Mouse (Mus musculus) embryonic stem cell, embryonic (primary cell): ENCODE data around the gene 1110059E24Rik.

Experiments
- CTCF ChIA-PET, 4 experiments: fragments of 300-600 bp in 2 of 4; fragments of 350-600 bp in 2 of 4; sonication (Branson Sonifier 250); formaldehyde crosslinking; loops; one replicate each; lab custom pipeline; 2022; ENCODE audit warnings: inconsistent platforms in 2 of 4; lab: Charles Lee
- POLR2A ChIA-PET, 4 experiments: fragments of 300-600 bp in 2 of 4; fragments of 350-600 bp in 2 of 4; sonication (Branson Sonifier 250); formaldehyde crosslinking; loops; one replicate each; lab custom pipeline; 2022; ENCODE audit warnings: antibody characterized with exemption in 4 of 4, inconsistent platforms in 1 of 4; lab: Charles Lee

The 1110059E24Rik gene

DNA sequence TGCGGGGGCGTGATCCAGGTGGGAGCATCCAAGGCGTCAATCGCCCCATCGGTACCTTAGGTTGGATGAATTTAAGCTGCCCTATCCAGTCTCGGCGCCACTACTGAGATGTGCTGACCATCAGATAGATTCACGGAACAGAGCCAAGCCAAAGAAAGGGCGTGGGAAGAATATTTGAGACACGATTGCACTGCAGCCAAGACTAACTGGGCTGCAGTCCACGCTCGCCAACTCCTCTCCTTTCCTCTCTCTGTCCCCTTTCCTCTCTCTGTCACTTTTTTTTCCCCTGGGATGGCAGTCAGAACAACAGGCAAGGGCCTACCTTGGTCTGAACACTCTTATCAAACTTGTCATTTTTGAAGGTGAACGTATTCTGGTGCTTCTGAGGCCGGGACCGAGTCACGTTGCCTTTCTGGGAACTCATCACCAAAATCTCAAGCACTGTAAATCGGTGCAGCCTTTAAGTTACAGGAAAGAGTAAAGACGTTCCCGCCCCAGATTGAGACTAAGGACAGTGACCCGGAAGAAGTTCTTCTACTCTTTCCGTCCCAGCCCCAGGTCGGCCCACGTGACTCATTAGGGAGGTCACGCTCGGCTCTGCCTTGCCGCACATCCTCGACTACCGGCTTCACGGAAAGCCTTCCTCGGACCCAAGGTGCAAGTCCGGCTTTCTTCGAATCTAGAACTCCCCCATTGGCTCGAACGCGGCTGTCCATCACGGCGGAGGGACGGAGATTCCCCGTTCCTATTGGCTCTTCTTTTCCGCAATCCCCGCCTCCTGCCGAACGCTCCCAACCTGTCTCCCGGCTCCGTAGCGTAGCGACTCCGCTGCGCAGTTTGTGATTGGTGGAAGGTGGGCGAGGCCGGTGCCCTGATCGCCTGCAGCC, at the start of gene 1110059E24Rik:
TSS of gene 1110059E24Rik (minus strand) at position 692 of the 887 bp plus-strand sequence.
- ChIA-PET CTCF (interaction anchor here in 2 of 4 experiments (0.5 to 1.4 kb wide), 3 partner anchors 95 to 125 kb away, joined by 3 to 8 read pairs (median 6); partner anchors contain the start of gene Cemip2 (in 1 of the 2)), POLR2A (interaction anchor here (0.6 to 4.0 kb wide), 30 partner anchors 9 to 652 kb away, joined by 3 to 44 read pairs (median 6); partner anchors contain the start of genes Cemip2 (in 1 of the 4) and Zfand5 (in 1 of the 4))

DNA sequence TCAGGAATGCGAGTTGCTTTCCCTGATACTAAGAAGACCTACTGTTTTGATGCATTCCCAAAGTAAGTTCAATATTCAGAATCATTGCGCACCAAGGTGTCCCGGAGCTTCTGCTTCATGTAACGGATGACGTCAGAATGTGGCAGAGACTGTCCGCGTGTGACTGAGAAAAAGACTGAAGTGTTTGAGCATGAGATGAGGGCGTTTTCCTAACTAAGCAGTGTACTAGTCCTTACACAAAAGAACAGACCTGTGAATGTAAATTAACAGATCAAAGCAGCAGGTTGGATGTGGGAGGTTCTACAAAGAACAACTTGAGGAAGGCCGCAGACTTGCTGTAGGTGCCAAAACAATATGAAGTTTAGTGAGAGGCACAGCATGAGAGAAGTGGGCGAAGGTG, 28.2 kb upstream of the 1110059E24Rik start:
- ChIA-PET POLR2A (interaction anchor here in 2 of 4 experiments (1.0 to 2.9 kb wide), 3 partner anchors 9 to 104 kb away, joined by 3 to 9 read pairs (median 7); partner anchors contain the start of gene Abhd17b (in 1 of the 2)), CTCF (no interaction called here)

DNA sequence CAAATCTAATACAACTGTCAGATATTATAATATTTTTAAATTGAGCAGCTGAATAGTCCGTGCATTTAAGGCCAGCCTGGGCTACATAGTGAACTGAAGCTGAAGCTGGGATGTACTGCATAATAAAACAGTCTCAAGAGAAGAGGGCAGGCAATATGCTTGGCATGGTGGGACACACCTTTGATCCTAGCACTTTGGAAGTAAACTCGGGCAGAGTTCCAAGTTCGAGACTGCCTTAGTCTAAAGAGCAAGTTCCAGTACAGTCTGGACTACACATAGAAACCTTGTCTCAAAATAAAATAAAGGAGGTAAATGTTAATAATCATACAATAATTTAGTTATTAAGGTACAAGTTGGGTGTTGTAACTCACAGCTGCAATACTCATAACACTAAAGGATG, 27.3 kb upstream of the 1110059E24Rik start:
- ChIA-PET POLR2A (no interaction called here), CTCF (no interaction called here)

DNA sequence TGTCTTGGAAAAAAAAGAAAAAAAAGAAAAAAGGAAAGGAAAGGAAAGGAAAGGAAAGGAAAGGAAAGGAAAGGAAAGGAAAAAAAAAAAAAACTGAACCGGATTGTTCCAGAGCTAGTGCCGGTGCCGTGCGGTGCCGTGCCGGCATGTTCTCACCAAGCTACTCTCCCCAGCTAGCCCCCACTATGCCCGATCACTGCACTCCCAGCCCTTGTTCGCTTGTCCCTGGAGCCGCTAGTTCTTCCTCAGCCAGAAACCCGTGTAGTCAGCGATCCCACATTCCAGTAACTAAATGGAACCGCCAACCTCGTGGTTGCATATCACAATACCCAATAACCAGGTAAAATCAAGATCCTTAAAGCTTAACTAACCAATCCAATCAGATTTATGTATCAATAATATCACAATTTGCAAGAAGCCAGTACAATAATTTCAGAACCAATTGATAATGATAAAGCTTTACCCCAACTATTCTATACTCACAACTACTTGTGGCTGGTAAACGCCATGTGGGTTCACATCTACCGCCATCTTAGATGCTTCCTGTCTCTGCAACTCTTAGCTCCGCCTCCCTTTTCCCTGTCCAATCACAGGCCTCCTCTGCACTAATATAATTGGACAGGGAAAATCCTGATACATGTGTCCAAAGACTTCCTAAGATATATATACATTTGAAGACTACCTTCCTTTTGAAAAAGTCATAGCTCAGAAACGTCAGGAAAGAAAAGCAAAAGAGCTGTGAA, 21.7 kb upstream of the 1110059E24Rik start:
- POLR2A ChIA-PET = interaction anchor here (0.6 to 5.4 kb wide), 87 partner anchors 8 to 1401 kb away, joined by 3 to 97 read pairs (median 5); partner anchors contain the start of genes 1110059E24Rik (in 4 of the 4), Abhd17b (in 4 of the 4), Cemip2 (in 2 of the 4) and Zfand5 (in 2 of the 4)
- CTCF ChIA-PET = interaction anchor here in 3 of 4 experiments (0.6 to 1.3 kb wide), 5 partner anchors 38 to 871 kb away, joined by 3 to 8 read pairs (median 3); no protein-coding TSS in a partner anchor

DNA sequence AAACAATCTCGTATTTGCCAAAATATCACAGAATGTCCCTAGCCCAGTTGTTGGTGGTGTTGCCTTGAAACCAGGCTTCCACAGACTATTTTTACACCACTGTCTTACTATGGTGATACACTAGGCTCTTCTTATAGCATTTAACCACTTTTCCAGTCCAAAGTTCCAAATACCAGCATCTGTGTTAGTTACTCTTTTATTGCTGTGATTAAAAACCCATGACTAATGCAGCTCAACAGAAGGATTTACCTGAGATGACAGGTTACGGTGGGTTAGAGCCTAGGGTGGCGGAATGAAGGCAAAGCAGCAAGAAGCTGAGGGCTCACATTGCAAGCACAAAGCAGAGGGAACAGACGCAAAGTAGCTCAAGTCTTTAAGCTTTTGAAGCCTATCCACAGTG, 16.9 kb upstream of the 1110059E24Rik start:
- CTCF ChIA-PET = interaction anchor here in 1 of 4 experiments (0.6 kb wide), 1 partner anchor 101 kb away, joined by 6 read pairs; no protein-coding TSS in a partner anchor
- POLR2A ChIA-PET = interaction anchor here in 3 of 4 experiments (0.6 to 2.7 kb wide), 9 partner anchors 8 to 347 kb away, joined by 3 to 15 read pairs (median 4); partner anchors contain the start of genes 1110059E24Rik (in 2 of the 3) and Abhd17b (in 2 of the 3)

DNA sequence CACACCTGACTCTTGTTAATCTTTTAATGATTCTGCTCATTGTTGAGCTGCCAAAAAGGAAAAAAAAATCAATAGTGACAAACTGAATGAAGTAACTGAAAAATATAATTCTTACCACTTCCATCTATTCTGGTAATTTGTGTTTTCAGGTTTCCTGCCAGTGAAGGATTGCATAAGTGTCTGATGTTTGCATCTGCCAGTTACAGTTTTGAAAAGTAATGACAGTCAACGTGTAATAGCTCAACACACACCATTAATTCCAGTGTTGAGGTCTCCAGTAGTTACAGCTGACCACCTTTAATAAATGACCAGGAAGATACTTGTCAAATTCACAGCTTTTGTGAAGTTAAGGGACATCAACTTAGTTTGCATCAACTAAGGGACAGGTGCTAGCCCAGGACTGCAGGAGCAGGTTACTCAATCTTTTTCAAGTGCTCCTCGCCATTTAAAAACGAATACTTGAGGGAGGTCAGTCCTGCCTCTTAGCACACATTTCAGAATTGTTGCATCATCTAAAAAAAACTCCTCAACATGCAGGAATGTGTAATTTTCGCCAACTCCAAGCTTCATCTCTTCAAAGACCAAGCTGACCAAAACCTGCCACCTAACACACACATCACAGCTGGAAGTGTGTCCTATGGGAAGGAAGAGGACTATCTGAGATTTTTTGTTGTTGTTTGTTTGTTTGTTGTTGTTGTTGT, 11.1 kb upstream of the 1110059E24Rik start:
- POLR2A ChIA-PET = interaction anchor here in 2 of 4 experiments (0.6 to 8.0 kb wide), 14 partner anchors 9 to 119 kb away, joined by 3 to 97 read pairs (median 3); partner anchors contain the start of genes 1110059E24Rik (in 2 of the 2), Abhd17b (in 2 of the 2) and Cemip2 (in 1 of the 2)

DNA sequence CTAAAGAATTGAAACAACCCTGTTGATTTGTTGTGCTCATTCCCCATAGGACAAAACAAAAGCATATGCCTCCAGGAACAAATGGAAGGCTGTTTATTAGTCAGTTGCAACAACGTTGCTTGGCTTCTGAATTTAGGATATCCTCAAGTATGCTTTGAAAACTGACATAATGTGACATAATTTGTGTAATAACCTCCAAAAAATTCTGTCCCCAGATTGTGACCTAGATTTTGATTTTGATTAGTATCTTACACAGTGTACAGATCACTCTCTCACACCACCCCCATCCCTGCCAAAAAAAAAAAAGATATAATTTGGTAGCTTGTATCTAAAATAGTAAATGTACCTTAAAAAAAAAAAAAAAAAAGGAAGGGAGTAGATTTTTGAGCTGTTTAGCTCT, 8.0 kb upstream of the 1110059E24Rik start:
- ChIA-PET POLR2A (interaction anchor here in 3 of 4 experiments (1.5 to 8.0 kb wide), 6 partner anchors 7 to 14 kb away, joined by 5 to 97 read pairs (median 14); partner anchors contain the start of genes 1110059E24Rik (in 1 of the 3) and Abhd17b (in 1 of the 3)), CTCF (interaction anchor here in 2 of 4 experiments (0.6 to 0.7 kb wide), 2 partner anchors 16 to 60 kb away, joined by 3 to 16 read pairs; no protein-coding TSS in a partner anchor)

More for the DNA sequence above, 11.1 kb upstream of the 1110059E24Rik start:
- CTCF ChIA-PET = interaction anchor here in 1 of 4 experiments (0.6 to 0.7 kb wide), 2 partner anchors 65 to 125 kb away, joined by 3 to 4 read pairs; no protein-coding TSS in a partner anchor

DNA sequence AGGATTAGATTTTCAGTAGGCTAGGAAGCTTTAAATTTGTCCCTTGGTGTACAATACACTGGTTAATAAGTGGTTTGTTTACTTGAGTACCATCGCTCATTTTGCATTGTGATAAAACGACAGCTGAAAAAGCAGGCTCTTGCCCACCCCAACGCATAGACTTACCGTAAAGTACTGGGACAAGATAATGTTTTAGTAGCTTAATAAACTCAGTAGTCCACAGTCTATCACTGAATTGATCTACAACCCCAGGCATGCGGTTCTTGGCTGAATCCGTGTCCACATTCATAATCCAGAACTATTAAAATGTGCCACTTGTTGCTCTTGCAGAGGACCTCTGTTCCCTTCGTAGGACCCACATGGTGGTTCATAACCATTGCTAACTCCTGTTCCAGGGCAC, 2.0 kb upstream of the 1110059E24Rik start:
- POLR2A ChIA-PET = interaction anchor here in 3 of 4 experiments (1.5 to 4.0 kb wide), 7 partner anchors 9 to 60 kb away, joined by 5 to 44 read pairs (median 12); no protein-coding TSS in a partner anchor
- CTCF ChIA-PET = no interaction called here

DNA sequence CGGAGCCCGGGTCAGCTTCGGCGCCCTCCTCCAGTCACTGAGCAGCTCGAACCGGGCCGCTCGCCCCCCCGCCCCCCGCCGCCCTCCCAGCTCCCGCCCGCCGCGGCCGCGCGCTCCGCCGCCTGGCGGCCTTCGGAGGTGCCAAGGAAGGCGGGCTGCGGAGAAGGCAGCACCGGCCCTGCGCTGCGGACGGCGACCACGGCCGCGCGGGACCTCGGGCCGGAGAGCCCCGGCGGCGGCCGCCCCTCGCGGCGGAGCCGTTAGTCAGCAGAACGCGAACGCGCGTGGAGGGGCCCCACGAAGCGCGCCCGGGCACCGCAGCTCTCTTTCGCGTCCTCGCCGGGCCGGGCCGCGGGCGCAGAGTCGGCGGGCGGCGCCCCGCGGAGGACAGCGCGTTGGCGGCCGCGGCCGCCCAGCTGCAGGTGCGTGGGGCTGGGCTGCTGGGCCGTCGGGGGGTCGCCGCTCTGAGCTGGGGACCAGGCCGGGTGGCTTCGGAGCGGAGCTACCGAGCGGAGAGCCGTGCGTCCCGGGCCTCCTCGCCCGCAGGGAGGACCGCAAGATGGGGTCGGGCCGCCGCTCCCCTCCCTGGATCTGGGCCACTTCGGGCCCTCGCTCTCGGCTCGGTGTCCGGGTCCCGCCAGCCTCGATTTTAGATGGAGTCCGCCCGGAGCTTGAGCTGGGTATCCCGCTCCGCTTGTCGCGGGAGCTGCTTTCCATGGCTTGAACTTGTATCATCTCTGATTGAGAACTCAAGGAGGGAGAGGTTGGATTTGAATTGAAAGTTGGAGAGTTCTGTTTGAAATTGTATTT, 601 bp upstream of the 1110059E24Rik start, which contains the start of gene Abhd17b:
TSS of gene Abhd17b (plus strand) at position 14 of the 810 bp plus-strand sequence.
- ChIA-PET POLR2A (interaction anchor here (0.5 to 4.0 kb wide), 32 partner anchors 8 to 651 kb away, joined by 3 to 44 read pairs (median 6); partner anchors contain the start of genes Cemip2 (in 1 of the 4) and Zfand5 (in 1 of the 4)), CTCF (interaction anchor here in 2 of 4 experiments (0.8 to 1.4 kb wide), 2 partner anchors 94 to 124 kb away, joined by 6 to 8 read pairs; partner anchors contain the start of gene Cemip2 (in 1 of the 2))

DNA sequence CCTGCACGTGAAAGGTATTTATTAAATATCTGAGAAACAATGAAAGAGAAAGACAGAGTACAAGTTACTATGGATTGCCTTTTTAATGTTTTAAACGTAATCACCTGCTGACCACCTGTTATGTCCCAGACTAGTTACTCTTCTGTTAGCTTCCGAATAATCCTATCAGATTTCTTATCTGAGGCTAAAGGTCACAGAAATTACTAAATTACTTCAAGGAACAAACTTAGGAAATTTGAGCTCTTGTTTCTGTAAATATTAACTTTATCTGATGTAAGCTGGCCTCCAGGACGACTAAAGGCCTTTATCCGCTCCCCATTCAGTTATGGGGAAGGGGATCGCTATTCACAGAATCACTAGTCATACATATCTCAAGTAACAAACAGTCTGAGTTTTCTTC, 1.1 kb downstream of the 1110059E24Rik start:
- CTCF ChIA-PET = interaction anchor here in 1 of 4 experiments (0.5 kb wide), 1 partner anchor 126 kb away, joined by 3 read pairs; no protein-coding TSS in a partner anchor

DNA sequence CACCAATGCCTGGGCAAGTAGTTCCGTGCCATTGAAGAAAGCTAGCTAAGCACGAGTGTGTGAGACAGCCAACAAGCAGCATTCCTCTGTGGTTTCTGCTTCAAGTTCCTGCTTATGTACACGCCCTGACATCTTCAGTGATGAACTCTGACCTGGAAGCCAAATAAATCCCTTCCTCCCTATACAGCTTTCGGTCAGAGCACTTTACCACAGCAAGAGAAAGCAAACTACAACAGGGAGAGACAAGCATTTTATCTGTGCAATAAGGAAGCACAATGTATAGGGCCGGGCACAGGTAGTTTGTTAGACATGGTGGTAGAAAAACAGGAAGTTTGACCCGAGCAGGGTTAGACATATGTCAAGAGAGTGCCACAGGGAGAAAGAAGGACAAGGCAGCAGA, 6.6 kb downstream of the 1110059E24Rik start:
- POLR2A ChIA-PET = interaction anchor here in 2 of 4 experiments (1.4 to 1.7 kb wide), 3 partner anchors 21 to 29 kb away, joined by 3 to 5 read pairs (median 3); no protein-coding TSS in a partner anchor
- CTCF ChIA-PET = no interaction called here

More for the DNA sequence above, 1.1 kb downstream of the 1110059E24Rik start:
- POLR2A ChIA-PET = interaction anchor here in 2 of 4 experiments (1.0 to 4.0 kb wide), 11 partner anchors 11 to 133 kb away, joined by 3 to 44 read pairs (median 4); partner anchors contain the start of gene Cemip2 (in 1 of the 2)

DNA sequence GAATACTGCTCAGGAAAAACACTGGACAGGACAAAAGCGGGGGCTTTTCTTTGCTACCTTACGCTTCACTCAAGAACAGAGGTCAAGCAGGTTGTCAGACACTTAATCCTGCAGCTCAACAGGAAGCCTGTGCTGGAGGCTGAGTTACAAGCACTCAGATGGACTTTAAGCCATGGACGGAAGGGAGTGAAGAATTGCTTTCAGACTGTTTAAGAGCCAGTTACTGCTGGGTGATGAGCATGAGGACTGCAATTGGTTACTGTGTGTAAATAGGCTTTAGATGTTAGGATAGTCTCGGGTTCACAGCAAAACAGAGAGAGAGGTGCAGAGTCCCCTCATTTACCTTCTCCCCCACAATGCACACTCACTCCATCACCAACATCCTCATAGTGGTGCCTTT, 7.5 kb downstream of the 1110059E24Rik start:
- POLR2A ChIA-PET = interaction anchor here in 2 of 4 experiments (0.6 to 1.7 kb wide), 3 partner anchors 8 to 30 kb away, joined by 3 to 5 read pairs (median 3); no protein-coding TSS in a partner anchor
- CTCF ChIA-PET = no interaction called here

DNA sequence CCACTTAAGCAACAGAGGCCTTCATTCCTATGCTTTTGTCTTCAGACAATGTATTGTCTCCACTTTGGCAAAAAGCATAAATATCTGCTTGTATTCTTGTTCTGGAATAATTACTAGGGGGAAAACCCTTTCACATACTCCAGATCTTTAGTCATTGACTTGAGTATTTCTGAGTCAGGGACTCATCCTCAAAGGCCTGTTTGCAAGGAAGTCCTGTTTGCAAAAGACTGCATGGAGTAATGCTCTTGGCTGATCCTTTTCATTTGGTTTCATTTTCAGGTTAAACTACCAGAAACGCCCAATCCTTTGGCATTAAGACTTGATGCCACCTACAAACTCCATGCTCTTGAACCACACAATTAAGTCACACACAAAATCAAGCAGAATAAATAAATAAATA, 8.8 kb downstream of the 1110059E24Rik start:
- POLR2A ChIA-PET = interaction anchor here in 1 of 4 experiments (1.6 kb wide), 1 partner anchor 32 kb away, joined by 3 read pairs; no protein-coding TSS in a partner anchor
- CTCF ChIA-PET = no interaction called here

DNA sequence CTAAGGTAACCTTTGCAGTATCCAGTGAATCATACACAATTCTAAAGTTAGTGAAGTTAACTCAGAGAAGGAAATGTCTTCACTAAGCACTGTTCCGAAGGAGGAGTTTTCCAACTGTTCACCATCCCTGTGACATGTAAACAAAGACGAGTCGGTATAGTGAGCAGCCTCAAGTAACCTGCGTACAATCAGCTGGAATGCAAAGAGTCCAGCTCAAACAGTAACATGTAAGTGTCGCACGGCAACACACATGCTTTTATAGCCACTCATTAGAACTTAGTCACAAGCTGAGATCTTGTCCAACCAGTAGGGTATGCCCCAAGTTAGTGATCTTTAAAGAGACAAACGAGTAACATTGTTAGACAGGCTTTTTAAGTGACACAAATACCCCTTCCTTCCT, 15.1 kb downstream of the 1110059E24Rik start:
- ChIA-PET POLR2A (interaction anchor here in 2 of 4 experiments (0.8 to 2.0 kb wide), 3 partner anchors 12 to 147 kb away, joined by 3 to 9 read pairs (median 4); no protein-coding TSS in a partner anchor), CTCF (no interaction called here)

DNA sequence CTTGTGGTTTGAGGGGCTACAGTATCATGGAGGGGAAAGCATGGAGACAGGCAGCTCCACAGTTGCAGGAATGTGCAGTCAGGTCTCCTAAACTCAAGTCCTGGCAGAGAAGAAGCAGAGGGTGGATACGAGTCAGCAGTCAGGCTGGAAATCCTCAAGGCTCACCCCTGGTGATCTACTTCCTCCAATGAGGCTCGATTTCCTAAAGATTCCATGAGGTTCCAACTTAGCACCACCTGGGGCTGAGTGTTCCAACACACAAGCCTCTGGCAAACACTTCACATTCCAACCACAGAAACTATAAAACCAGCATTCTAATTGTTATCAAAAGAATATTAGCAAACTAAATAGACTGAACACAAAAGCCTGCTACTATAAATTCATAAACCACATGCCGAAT, 15.9 kb downstream of the 1110059E24Rik start:
- ChIA-PET POLR2A (interaction anchor here in 1 of 4 experiments (0.7 to 1.2 kb wide), 2 partner anchors 18 to 37 kb away, joined by 4 to 5 read pairs; no protein-coding TSS in a partner anchor), CTCF (no interaction called here)
